In genomic region chr3:130052541-130053298, GRCm38 (mm10) we compare ENCODE assay signal across 10 mouse cellular contexts. TPM values are rescaled to one million over a fixed set of nuclear protein-coding genes. Genes with fewer than 3 reads are reported as not detected.
A peak's percentile ranks its signal among the peaks of the same experiment; 100 is the strongest.
DNase-seq lines count a peak whose midpoint lies in the region; ATAC-seq and TF ChIP-seq lines count a peak whose summit lies in the region.
"Had no signal": no experiment of that assay in that cellular context is flagged by ENCODE, and none has a peak within 500 bp of the region (broad histone marks: within the 10 kb centered on the region; RNA-seq: fewer than 3 reads in every experiment).

No protein-coding gene starts in this region.

- intact Hi-C loops in left cerebral cortex, adult 2 months (cut with DNase I): no loop called here

- DNase-seq in adrenal gland, postnatal 25 days: peak; percentile 14
- no peak for DNase-seq in adrenal gland, postnatal 4 days (ENCODE audit: low spot score in 2 of 2)
- DNase-seq in left cerebral cortex, adult 18-20 months (ENCODE audit: low spot score in 2 of 2): peak; percentile 51 to 61
- no peak for DNase-seq in left cerebral cortex, adult 2 months (ENCODE audit: extremely low spot score in 1 of 2, low spot score in 2 of 2)
- DNase-seq in right cerebral cortex, adult 2 months (ENCODE audit: low spot score in 2 of 2): peak; percentile 55 to 67
- DNase-seq in spleen, postnatal 4 days (ENCODE audit: low spot score in 2 of 2): no peak
- DNase-seq: forebrain, postnatal 0 days had no signal

- H3K36me3 ChIP-seq in heart, embryonic 13.5 days: peaks cover 18% of the 10 kb centered on the region

- no peak overlapping the region for H3K9ac ChIP-seq in heart, embryonic 13.5 days
- H3K9ac ChIP-seq: forebrain, postnatal 0 days; liver, embryonic 14.5 days had no signal

- no peak for ATAC-seq in heart, embryonic 13.5 days (ENCODE audit: extremely low read depth, insufficient number of reproducible peaks, low FRiP score, low TSS enrichment)
- ATAC-seq in megakaryocyte progenitor cell, adult 5-6 weeks (replicated peaks; ENCODE audit: poor library complexity): no peak
- ATAC-seq: forebrain, postnatal 0 days had no signal

- no peaks in the 10 kb centered on the region for H3K9me3 ChIP-seq in heart, embryonic 13.5 days

- peak overlapping the region; percentile 37 for H3K4me2 ChIP-seq in heart, embryonic 13.5 days

- H3K4me1 ChIP-seq in heart, embryonic 13.5 days: peaks cover 58% of the 10 kb centered on the region

- 52% methylated on average over 6 of the region's 6 CpGs for WGBS in heart, embryonic 13.5 days

- no peak overlapping the region for H3K4me3 ChIP-seq in left cerebral cortex, adult 2 months
- H3K4me3 ChIP-seq in heart, embryonic 13.5 days: no peak overlapping the region

- H3K27me3 ChIP-seq in heart, embryonic 13.5 days (replicated peaks): no peaks in the 10 kb centered on the region

- TF ChIP-seq CTCF in left cerebral cortex, adult 2 months (IDR thresholded peaks at IDR 0.05): no peak

- H3K27ac ChIP-seq in left cerebral cortex, adult 2 months: no peak overlapping the region
- H3K27ac ChIP-seq in heart, embryonic 13.5 days (replicated peaks): peak overlapping the region; percentile 78
- H3K27ac ChIP-seq: liver, embryonic 14.5 days had no signal

RNA-seq across cellular contexts. Expression of gene Sec24b, which starts 8.6 kb away (rescaled TPM):
- total RNA-seq in adrenal gland, postnatal 25 days (2021): 75.9 and 77.0 TPM in 2 replicates
- 10 to 100 TPM; 70.1 to 78.1 TPM for total RNA-seq in adrenal gland, postnatal 4 days (2021)
- total RNA-seq in left cerebral cortex, adult 18-20 months (2021): 10 to 100 TPM; 51.0 to 54.2 TPM
- total RNA-seq in left cerebral cortex, adult 2 months (2021): 10 to 100 TPM; 58.4 to 70.0 TPM
- 24.5 and 25.3 TPM in 2 replicates for polyA plus RNA-seq in heart, embryonic 13.5 days (2015; fragmentation: Nextera tagmentation; extraction: Ambion mirVana)
- 37.6 and 39.7 TPM in 2 replicates for total RNA-seq in megakaryocyte progenitor cell, adult 5-6 weeks (2015)
- total RNA-seq in megakaryocyte progenitor cell, adult 5-6 weeks (2017): 24.8 and 29.1 TPM in 2 replicates

Comparison
In these comparisons a context has a peak if more than half of its experiments do, and no peak if none do; other contexts are left out.
1. DNase-seq: peak in adrenal gland, postnatal 25 days (single experiment), left cerebral cortex, adult 18-20 months (2 of 2) and right cerebral cortex, adult 2 months (2 of 2); none in adrenal gland, postnatal 4 days (0 of 2), left cerebral cortex, adult 2 months (0 of 2) and spleen, postnatal 4 days (0 of 2).